Mouse (Mus musculus): ENCODE measurements around the gene Taok1.

DNA sequence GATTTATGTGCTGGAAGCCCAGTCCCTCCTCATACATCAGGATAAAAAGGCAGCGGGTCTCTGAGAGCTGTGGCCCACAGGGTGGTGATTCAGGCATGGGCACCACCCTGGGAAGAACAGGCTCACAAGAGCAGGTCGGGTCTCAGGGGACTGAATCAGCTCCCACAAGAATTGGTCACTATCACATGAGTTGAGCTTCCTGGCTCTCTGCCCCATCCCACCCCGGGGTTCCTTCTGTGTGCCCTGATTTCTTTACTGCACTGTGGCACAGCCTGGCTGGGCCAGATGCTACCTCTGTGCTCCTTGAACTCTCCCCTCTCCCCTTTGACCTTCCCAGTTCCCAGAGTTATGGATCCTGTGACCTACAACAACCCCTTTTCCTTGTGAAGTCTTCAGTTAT, 124.6 kb downstream of the Taok1 start:
- TF ChIP-seq POLR2A (IDR thresholded peaks at IDR 0.05; ENCODE audit: borderline replicate concordance, extremely low read depth, insufficient read depth, insufficient read length, poor library complexity, severe bottlenecking) = no peak
- no peak for TF ChIP-seq CTCF (IDR thresholded peaks at IDR 0.05; ENCODE audit: borderline replicate concordance, extremely low read depth, insufficient read depth, insufficient read length)

Measured in brain, embryonic 14.5 days (tissue).